Mouse (Mus musculus): ENCODE data around the gene Ubxn1.

Ubxn1 gene

GRCm38 (mm10) chr19:8897865-8898495 is 26.7 kb downstream of the Ubxn1 start, which contains the start of gene Ganab:
Ganab (plus strand) TSS chr19:8898071.
- no peak for DNase-seq (ENCODE audit: extremely low read depth, low read depth, low spot score)

GRCm38 (mm10) chr19:8898576-8898975 is 27.3 kb downstream of the Ubxn1 start:
- DNase-seq (ENCODE audit: extremely low read depth, low read depth, low spot score): no peak

- DNase-seq (ENCODE audit: extremely low read depth, low read depth, low spot score): no peak
Observed at GRCm38 (mm10) chr19:8899079-8899478, 27.8 kb downstream of the Ubxn1 start.

DNA sequence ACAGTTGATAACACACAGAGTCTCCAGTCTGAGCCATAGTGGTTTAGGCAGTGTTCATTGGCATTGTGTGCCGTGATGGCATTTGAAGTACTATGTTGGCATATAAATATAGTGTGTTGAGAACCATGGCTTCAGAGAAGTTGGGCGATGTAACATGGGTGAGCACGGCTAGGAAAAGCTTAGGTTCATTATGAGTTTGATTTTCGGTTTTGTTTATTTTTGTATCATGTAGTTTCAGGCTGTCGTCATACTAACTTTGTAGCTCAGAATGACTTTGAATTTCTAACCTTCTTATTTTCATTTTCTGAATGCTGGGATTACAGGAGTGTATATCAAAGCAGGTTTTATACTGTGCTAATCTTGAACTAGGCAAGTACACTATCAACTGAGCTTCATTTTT is 32.1 kb downstream of the Ubxn1 start:
- DNase-seq (ENCODE audit: extremely low read depth, low read depth, low spot score): no peak

GRCm38 (mm10) chr19:8908531-8908930 is 37.2 kb downstream of the Ubxn1 start:
- no peak for DNase-seq (ENCODE audit: extremely low read depth, low read depth, low spot score)

- DNase-seq (ENCODE audit: extremely low read depth, low read depth, low spot score): no peak
Observed at GRCm38 (mm10) chr19:8911810-8912209, 40.5 kb downstream of the Ubxn1 start.

DNA sequence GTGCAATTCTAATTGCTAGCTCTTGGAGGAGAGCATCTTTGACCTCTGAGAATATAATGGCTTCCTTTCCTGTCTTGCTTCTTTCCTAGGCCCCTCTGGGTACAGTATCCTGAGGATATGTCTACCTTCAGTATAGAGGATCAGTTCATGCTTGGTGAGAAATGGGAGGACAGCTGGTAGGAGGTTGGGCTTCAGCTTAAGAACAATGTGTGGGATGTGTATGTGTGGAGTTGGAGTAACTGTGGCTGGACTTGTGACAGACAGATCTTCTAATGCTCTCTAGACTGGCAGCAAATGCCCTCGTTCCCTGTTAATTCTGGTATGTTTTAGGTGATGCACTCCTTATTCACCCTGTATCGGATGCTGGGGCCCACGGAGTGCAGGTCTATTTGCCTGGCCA is 42.9 kb downstream of the Ubxn1 start:
- no peak for DNase-seq (ENCODE audit: extremely low read depth, low read depth, low spot score)

DNA sequence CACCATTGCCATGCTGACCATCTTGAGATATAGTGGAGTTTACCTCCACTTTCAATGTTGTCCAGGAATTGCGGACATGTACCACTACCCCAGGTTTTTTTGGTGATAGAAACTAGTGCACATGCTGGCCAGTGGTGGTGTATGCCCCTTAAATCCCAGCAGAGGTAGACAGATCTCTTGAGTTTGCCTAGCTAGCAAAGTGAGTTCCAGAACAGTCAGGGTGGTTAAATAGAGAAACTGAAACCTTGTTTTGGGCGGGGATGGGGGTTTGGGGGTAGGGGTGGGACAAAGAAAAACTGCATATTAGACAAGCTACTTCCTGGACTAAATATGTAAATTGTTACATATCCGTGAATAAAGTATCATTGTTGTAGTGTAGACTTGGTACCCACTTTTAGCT is 47.7 kb downstream of the Ubxn1 start:
- DNase-seq (ENCODE audit: extremely low read depth, low read depth, low spot score): no peak

- no peak for DNase-seq (ENCODE audit: extremely low read depth, low read depth, low spot score)
Observed at GRCm38 (mm10) chr19:8919684-8920072, 48.4 kb downstream of the Ubxn1 start.

- no peak for DNase-seq (ENCODE audit: extremely low read depth, low read depth, low spot score)
Observed at GRCm38 (mm10) chr19:8920073-8920736, 48.9 kb downstream of the Ubxn1 start, which contains the start of gene B3gat3. B3gat3 (plus strand) TSS chr19:8920374.

DNA sequence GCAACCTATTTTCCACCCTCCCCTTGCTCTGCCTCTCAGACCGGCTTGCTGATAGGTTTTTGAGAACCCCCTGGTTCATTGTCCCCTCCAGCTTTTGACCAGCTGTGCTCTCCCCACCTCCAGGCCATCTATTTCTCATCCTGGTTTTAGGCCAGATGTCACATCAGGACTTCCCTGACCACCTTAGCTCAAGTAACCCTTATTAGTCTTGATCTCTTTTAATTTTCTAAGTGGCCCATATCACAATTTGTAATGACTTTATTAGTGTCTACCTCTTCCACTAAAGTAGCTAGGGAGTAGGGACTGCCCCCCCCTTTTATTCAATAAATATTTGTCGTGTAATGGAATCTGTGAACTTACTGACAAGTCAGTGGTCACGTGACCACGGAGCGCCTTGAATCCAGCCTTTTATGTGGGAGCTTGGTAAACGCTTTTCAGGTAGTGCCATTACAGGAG is 49.6 kb downstream of the Ubxn1 start:
- DNase-seq (ENCODE audit: extremely low read depth, low read depth, low spot score): no peak

GRCm38 (mm10) chr19:8921741-8922140 is 50.4 kb downstream of the Ubxn1 start:
- DNase-seq (ENCODE audit: extremely low read depth, low read depth, low spot score): no peak
